Mouse (Mus musculus): Measurements from ENCODE around the gene Syne1.

The Syne1 gene

DNA sequence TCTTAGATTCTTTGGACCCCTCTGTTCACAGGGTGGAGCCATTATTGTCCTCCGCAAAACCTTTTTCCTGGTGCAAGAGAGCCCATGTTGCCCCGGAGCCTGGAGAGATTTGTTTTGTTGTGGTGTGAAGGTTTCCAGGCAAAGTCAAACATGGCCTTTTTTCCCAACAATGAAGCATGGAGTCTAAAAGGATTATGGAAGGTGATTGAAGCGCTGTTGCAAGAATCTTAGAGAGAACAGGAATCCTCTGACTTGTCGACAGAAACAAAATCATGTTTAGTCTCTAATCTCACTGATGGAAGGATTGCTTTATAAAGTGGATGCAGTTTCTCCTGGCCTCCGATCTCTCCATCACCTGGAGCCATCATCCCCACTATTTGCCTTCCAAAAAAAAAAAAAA, at the start of gene Syne1:
Gene Syne1, minus strand, starts transcription at position 101 of the 400 bp plus-strand sequence.
- no peak for DNase-seq (ENCODE audit: low spot score in 2 of 2)

DNA sequence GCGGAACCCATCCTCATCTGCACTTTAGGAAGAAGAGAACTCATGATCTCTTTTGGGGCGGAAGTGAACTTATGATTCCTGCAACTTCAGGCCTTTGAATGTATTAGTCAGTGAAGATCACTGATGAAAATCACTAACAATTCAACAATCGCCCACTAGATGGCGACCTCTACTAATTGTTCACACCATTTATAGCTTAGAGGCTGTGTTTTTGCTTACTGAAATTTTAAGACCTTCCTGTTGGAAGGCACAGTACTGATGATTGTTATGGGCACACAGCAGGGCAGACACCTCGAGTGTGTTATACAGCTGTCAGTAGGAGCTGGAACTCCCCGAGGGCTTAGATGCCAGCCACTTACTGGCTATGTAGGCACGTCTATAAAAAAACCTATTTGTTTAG, 48.8 kb upstream of the Syne1 start:
- peak; percentile 64 to 66 for DNase-seq (ENCODE audit: low spot score in 2 of 2)

DNA sequence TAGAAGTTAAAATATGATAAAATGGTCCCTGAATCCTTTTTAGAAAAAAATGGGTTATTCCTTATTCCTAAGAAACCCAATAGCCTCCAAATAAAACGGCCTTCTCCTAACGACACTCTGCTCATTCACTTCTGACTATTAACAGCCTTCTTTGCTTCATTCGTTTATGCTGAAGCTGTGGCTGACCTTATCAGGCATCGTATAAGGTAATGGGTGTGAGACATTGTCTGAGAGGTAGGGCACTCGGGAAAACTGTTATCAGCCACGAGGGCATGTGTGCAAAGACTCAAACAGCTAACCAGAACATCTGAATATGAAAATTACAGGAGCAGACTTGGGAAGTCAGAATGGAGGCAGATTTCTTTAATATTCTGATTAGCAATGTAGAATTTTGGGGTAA, 45.3 kb upstream of the Syne1 start:
- DNase-seq (ENCODE audit: low spot score in 2 of 2) = no peak

DNA sequence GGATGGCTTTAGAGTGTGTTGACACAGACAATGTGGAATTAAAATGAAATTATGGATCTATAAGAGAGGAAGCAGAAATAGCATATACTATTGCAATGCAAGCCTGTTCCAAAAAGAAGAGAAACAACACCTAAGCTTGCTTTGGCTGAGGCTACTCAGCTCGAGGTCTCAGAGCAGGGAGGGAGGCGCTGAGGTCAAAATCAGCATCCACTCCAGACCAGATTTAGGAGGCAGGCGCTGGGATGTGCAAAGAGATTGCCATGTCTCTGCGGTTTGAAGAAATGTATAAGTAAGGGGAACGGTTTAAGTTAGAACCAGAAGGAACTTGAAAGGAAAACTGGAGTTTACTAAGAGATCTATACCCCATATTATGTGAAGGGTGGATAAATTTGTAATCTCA, 43.2 kb upstream of the Syne1 start:
- no peak for DNase-seq (ENCODE audit: low spot score in 2 of 2)

DNA sequence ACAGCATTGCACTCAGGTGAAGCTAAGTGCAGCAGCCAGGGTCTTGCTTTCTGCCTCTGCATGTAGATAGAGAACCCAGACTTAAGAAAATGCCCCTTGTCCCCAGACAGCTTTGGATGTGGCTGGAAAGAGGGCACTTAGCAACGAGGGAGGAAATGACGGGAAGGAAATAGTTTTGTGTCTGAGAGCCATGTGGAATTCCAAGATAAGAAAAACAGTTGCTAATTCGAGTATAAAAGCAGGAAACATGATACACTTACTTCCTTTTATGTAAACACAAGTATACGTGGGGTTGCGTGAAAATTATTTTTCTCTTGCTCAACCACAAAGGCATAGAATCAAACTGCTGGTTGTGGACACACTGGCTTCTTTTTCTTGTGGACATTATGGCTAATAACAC, 42.2 kb upstream of the Syne1 start, which contains the start of gene Myct1:
Gene Myct1, plus strand, starts transcription at position 312 of the 400 bp plus-strand sequence.
- DNase-seq (ENCODE audit: low spot score in 2 of 2) = no peak

DNA sequence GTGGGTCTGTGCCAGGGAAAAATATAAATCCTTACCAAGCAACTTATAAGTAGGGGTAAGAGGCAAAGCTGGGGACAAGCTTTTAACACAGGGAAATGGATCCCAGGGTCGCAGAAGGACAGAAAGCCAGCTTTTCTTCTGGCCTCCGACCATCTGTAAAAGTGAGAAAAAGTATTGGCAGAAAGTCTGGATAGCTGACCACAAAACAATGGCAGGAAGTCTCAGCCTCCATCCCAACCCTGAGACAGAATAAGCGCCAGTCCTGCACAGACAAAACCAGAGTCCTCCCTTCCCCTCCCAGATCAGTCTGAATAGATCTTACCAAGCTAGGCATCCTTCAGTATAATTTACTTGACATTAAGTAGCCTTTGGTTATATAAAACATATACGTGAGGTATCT, 40.7 kb upstream of the Syne1 start:
- DNase-seq (ENCODE audit: low spot score in 2 of 2) = no peak

DNA sequence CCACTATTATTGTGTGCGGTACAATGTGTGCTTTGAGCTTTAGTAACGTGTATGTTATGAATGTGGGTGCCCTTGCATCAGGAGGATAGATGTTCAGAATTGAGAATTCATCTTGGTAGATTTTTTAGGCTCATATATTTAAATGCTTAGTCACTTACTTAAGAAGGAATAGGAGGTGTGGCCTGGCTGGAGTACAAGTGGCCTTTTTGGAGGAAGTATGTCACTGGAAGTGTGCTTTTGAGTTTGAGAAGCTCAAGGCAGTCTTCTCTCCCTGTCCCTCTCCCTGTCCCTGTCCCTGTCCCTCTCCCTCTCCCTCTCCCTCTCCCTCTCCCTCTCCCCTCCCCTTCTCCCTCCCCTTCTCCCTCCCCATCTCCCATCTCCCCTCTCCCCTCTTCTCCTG, 39.8 kb upstream of the Syne1 start:
- DNase-seq (ENCODE audit: low spot score in 2 of 2) = no peak

DNA sequence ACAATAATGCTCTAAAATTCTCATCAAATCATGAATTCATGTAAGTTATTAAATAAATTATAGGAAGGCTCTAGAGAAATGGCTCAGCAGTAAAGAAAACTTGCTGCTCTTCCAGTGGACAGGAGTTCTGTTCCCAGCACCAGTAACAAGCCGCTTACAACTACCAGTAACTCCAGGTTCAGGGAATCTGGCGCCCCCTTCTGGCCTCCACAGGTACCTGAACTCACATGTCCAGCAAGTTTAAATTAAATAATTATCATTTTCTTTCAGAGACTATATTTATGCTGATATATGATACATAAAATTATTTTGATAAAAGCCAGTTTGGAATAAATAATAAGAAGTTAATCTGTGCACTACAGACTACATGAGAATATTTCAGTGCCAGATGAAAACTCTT, 22.0 kb upstream of the Syne1 start:
- DNase-seq (ENCODE audit: low spot score in 2 of 2) = no peak

DNA sequence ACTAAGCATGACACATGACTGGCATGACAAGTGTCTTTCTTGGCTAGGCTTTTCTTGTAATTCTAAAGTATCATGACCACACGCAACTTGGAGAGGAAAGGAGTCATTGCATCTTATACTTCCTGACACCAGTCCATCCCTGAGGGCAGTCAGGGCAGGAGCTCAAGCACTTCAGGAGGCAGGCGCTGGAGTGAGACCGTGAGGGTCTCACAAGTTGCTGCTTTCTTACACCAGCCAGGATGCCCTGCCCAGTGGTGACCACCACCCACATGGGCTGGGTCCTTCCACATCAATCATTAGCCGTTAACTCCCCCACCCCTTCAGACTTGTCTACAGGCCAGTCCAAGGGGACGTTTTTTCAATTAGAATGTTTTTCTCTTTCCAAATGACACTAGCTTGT, 20.1 kb upstream of the Syne1 start:
- no peak for DNase-seq (ENCODE audit: low spot score in 2 of 2)

DNA sequence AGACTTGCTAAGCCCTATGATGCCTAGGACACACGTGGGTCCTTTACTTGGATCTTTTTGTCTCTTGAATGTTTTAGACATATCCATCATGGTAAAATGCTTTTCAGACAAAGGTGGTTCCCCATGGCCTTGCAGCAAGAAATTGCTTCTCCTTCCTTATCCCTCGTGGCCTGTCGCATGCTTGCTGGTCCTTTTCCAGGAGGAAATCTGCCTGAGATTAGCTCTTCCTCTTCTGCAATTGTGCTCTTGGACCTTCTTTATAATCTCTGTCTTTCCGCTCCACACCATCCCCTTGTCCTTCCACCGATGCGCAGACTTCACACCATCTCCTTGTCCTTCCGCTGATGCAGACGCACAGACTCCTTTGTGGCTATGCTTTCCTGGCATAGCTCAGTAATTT, 18.8 kb upstream of the Syne1 start:
- no peak for DNase-seq (ENCODE audit: low spot score in 2 of 2)

DNA sequence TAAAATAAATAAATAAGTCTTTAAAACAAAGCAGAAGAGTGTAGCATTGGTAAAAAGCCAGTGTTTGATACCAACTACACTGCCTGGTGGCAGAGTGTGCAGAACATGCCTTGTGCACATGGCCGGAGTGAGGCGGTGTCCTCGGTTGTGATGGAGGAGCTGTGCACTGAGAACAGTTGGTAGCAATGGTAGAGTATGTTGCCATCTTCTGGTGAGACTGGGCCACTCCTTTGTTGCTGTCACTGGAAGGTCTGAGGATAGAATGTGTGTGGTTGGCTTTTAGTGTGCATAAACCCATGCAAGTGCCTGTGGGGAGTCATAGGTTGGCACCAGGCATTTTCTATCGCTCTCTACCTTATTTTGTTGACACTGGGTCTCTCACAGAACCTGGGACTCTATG, 17.7 kb upstream of the Syne1 start:
- no peak for DNase-seq (ENCODE audit: low spot score in 2 of 2)

DNA sequence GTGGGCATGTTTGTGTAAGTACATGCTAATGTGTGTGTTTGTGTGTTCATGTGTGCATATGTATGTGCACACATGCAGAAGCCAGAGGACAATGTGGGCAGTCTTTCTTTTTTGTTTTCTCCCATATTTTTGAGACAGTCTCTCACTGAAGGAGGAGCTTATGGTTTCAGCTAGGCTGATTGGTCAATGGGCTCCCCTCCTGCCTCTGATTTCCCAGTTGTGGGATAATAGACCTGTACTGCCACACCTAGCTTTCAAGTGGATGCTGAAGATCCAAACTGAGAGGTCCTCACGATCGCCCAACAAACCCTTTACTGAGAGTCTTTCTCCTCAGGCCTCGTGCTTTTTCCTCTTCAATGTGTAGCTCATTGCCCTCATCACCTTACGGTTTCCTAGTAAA, 10.4 kb upstream of the Syne1 start:
- DNase-seq (ENCODE audit: low spot score in 2 of 2) = no peak

DNA sequence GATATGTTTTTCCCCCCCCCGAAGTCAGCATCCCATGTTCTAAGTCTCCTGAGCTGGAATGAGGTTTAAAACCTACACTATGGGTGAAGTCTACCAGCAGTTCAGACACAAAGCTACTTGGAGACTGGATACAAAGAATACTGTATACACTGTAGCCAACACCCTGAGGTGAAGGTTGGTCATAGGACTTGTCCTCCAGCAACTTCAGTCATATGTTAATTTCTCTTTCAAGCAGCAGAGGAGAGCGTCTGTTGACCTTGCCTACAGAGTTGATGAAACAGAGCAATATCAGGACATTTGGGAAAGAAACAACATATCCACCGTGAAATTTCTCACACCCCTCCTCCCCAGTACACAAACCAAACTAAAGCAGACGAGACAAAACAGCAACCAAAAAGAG, 9.2 kb upstream of the Syne1 start:
- DNase-seq (ENCODE audit: low spot score in 2 of 2) = no peak

DNA sequence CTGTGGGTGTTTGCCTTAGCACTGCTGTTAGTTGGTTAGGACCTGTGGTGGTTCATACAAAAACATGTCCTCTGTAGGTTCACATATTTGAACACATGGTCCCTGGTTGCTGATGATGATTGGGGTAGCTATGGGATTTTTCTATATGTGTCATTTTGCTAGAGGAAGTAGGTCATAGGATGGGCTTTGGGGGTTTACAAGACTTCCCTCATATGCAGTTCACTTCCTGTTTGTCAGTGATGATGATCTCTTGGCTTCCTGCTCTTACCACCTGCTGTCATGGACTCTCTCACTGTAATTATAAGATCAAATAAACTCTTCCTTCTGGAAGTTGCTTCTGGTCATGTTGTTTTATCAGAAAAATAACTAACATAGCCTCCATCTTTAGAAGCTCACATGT, 7.5 kb upstream of the Syne1 start:
- DNase-seq (ENCODE audit: low spot score in 2 of 2) = peak in 1 of 2 experiments; percentile 1

DNA sequence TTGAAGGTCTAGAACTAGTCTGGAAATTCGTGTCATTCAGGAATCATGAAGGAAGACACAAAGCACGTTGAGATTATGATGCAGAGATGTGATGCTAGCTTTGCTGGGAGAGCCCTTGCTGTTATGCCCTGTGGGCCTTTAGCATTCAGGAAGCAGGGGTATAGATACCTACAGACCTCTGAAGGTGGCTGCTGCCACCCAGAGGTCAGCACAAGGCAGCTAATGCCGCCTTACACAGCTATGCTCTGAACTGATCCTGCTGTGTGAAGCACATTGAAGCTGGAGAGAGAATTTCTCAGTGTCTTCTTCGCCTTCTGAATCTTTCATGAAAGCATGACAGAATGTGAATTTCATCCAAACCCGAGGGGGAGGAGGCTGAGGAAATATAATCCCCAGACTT, 3.7 kb upstream of the Syne1 start:
- DNase-seq (ENCODE audit: low spot score in 2 of 2) = no peak

DNA sequence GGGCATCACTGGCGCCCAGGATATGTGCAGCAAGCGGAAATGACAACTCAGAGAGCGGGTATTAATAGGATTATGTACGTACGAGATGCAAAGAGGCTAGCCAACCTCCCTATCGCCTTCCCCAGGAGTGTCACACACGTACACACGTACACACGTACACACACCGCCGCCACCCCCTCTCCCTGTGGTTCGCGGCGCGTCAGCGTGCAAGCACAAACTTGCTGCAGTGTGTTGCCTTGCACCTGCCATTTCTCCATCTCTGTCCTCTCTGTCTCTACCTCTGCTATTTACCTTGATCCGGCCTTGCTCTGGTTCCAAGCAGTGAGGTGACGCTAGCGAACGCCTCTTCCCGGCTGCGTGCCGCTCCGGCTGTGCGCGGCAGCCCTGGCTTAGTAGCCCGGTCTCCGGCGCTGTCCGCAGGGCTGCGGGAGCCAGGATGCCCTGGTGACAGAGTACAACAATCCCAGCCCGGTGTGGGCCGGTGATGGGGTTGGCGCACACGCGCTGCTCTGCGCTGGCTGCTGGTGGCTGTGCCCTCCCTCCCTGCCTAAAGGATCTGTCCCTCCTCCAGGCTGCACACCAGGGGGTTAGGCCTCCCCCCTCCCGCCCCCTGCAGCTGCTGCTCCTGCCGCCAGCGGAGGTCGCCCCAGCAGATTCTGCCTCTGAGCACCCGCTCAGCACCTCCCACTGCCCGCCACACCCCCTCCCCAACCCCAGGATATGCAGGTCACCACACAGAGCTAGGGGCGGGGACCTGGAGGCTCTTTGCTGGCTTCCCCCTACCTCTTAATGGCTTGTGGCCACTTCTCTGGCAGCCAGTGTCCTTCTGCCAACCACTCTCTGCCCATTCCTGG, 887 bp downstream of the Syne1 start:
- peak; percentile 15 to 16 for DNase-seq (ENCODE audit: low spot score in 2 of 2)

DNA sequence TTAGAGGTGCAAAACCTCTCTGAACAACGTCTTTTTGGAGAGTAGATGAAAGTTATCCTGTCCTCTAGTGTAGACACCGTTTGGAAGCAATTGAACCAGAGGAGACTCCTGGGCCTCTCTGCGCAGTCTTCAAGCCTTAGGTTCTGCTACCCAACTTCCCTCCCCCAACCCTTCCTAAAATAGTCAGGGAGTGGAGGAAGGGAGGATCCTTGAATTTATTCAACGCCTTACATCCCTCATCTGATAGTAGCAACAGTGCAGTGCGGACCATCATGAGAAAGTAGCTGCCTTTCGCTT, 1.5 kb downstream of the Syne1 start:
- DNase-seq (ENCODE audit: low spot score in 2 of 2) = no peak

DNA sequence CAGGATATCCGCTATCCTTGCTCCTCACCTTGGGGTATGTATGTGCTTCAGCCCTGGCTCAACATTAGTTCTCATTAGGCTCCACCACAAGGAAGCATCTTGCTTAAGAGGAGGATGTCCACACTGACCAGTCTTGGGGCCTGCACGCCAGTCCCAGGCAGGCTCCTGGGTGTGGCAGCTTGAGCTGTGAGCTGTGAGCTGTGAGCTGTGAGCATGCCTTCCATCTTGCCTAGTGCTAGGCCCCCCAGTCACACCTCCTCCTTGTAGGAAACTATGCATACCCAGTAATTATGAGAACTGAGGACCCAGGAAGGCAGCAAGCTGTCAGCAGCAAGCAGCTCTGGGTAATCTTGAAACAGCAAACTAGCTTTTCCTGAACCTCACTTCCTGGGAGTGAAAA, 2.6 kb downstream of the Syne1 start:
- no peak for DNase-seq (ENCODE audit: low spot score in 2 of 2)

DNA sequence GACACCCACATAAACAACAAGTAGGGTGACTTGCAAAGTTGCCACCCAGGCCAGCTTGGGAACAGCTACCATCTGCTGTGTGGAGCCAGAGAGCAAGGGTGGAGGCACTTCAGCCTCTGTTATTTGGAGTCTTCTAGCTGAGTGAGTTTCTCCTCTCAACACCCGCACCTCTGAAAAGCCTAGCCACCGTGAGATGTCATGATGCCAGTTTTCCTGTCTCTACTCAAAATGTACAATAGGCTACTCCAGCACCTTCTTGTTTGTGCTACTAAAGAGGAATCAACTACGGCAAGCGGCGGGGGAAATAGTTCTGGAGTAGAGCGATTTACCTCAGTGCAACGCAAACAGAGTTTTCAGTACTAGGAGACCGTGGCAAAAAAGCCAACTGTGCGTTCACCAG, 3.5 kb downstream of the Syne1 start:
- DNase-seq (ENCODE audit: low spot score in 2 of 2) = no peak

DNA sequence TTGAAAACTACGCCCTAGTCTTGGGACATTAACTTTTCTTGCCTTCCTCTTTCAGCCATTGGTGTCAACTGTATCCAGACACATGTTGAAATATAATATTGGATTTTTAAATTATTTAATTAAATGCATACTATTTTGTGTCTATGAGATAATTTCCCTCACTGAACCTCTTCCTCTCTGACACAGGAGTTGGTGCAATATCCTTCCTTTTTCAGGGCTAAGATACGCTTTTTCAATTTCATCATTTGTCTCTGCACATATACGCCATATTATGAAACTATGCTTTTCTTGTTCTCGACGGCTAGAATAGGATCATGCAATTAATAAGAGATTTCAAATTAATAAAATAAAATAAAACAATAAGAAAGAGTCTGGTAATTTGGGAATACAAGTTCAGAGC, 4.9 kb downstream of the Syne1 start:
- DNase-seq (ENCODE audit: low spot score in 2 of 2) = no peak

DNA sequence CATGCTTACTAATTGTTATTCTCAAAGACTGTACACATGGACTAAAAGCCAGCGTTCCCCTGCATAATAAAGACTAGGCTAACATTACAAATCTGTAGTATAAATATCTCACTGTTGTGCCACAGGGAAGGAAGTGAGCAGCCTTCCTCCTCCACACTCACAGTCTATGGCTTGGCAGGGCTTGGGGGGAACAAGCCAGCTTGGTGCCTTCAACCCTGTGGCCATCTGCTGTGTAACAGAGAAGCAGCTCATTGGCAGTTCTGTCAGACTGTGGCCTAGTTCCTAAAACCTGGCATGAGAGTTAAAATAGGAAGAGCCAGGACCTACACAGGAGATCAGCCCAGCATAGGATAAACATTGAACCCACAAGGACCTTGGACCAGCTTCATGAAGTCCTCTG, 23.0 kb downstream of the Syne1 start:
- no peak for DNase-seq (ENCODE audit: low spot score in 2 of 2)

DNA sequence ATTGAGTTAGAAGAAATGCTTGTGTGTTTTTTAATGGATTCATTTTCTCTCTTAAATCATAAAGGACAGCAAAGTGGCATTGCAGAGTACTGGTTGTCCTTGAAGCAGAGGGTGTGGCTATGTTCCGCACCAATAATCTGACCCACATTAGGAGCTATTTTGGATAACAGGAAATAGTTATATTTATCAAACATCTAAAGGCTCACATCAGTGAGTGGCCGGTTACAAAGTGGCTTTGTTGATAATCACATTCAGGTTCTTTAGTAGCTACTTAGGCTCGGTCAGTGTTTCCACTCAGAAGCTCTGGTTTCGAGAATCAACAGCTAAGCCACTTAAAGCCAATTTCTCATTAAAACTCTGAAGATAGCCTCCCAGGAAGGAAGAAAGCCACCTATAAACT, 23.6 kb downstream of the Syne1 start:
- DNase-seq (ENCODE audit: low spot score in 2 of 2) = no peak

DNA sequence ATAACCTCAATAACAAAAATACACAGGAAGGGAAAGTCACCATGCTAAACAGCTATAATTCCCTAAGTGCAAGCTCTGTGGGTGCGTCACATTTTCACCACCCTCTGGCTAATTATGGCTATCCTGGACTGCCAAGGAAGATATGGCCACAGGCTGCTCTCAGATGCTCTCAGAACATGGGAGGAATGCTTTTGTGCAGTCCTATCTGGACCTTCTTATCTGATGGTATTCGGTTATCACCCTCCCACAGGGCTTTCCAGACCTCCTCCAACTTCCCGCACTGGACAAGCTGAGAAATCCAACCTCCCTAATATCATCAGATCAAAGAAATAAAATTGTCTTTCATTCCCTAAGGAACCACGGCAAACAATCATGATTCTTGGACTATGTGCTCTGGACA, 28.4 kb downstream of the Syne1 start:
- no peak for DNase-seq (ENCODE audit: low spot score in 2 of 2)

DNA sequence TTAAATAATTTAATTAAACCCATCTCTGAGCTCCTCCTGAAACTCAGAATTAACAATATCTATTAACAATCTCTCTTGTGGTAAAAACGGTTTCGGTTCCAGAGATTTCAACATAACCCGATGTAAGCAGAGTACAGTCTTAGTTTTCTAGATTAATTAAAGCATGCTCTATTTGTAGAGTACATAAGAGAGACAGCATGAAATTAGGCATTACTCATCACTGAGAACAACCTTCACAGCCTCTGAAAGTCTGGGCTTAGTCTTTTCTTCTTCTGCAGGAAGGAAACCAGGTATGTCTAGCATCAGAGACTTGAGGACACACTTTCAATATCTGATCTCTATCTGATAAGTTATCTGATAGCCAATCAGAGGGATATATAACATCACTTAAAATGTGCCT, 29.0 kb downstream of the Syne1 start:
- DNase-seq (ENCODE audit: low spot score in 2 of 2) = no peak

Data from natural killer cell, adult 2 months (primary cell).